Mouse (Mus musculus): ENCODE results near the gene Ilvbl.
A peak's percentile ranks its signal among the peaks of the same experiment; 100 is the strongest.
"Not testable (repeated sequence)": the region's sequence is repeated elsewhere in the genome, so short reads cannot be mapped to it uniquely, and the experiment has no call there.

Ilvbl gene

GRCm38 (mm10) chr10:78574250-78575104 is at the start of gene Ilvbl:
TSS of gene Ilvbl (plus strand) at chr10:78574346.
- DNase-seq (ENCODE audit: low spot score), result peak; percentile 77

GRCm38 (mm10) chr10:78525071-78525470 is 49.1 kb upstream of the Ilvbl start:
- not testable (repeated sequence) for DNase-seq (ENCODE audit: low spot score)

- no peak for DNase-seq (ENCODE audit: low spot score)
Measured at GRCm38 (mm10) chr10:78525511-78525910, 48.6 kb upstream of the Ilvbl start.

- no peak for DNase-seq (ENCODE audit: low spot score)
Measured at GRCm38 (mm10) chr10:78540943-78541342, 33.2 kb upstream of the Ilvbl start.

GRCm38 (mm10) chr10:78565070-78565469 is 9.1 kb upstream of the Ilvbl start:
- DNase-seq (ENCODE audit: low spot score), result no peak

- DNase-seq (ENCODE audit: low spot score), result no peak
Measured at GRCm38 (mm10) chr10:78569191-78569590, 5.0 kb upstream of the Ilvbl start.

GRCm38 (mm10) chr10:78569686-78570085 is 4.5 kb upstream of the Ilvbl start:
- no peak for DNase-seq (ENCODE audit: low spot score)

- DNase-seq (ENCODE audit: low spot score), result no peak
Measured at GRCm38 (mm10) chr10:78570416-78570815, 3.7 kb upstream of the Ilvbl start.

GRCm38 (mm10) chr10:78570897-78571296 is 3.2 kb upstream of the Ilvbl start:
- DNase-seq (ENCODE audit: low spot score), result no peak

GRCm38 (mm10) chr10:78573226-78573625 is 920 bp upstream of the Ilvbl start:
- no peak for DNase-seq (ENCODE audit: low spot score)

- DNase-seq (ENCODE audit: low spot score), result no peak
Measured at GRCm38 (mm10) chr10:78575105-78575632, 1.0 kb downstream of the Ilvbl start.

- DNase-seq (ENCODE audit: low spot score), result peak; percentile 29
Measured at GRCm38 (mm10) chr10:78575690-78576089, 1.5 kb downstream of the Ilvbl start.

- no peak for DNase-seq (ENCODE audit: low spot score)
Measured at GRCm38 (mm10) chr10:78576435-78577184, 2.5 kb downstream of the Ilvbl start.

GRCm38 (mm10) chr10:78578204-78578603 is 4.1 kb downstream of the Ilvbl start:
- no peak for DNase-seq (ENCODE audit: low spot score)

- DNase-seq (ENCODE audit: low spot score), result no peak
Measured at GRCm38 (mm10) chr10:78581121-78581520, 7.0 kb downstream of the Ilvbl start.

- no peak for DNase-seq (ENCODE audit: low spot score)
Measured at GRCm38 (mm10) chr10:78583347-78583746, 9.2 kb downstream of the Ilvbl start.

- no peak for DNase-seq (ENCODE audit: low spot score)
Measured at GRCm38 (mm10) chr10:78583939-78584338, 9.8 kb downstream of the Ilvbl start.

- no peak for DNase-seq (ENCODE audit: low spot score)
Measured at GRCm38 (mm10) chr10:78584996-78585395, 10.8 kb downstream of the Ilvbl start.

GRCm38 (mm10) chr10:78585606-78586005 is 11.5 kb downstream of the Ilvbl start:
- DNase-seq (ENCODE audit: low spot score), result no peak

GRCm38 (mm10) chr10:78586026-78586425 is 11.9 kb downstream of the Ilvbl start:
- no peak for DNase-seq (ENCODE audit: low spot score)

- DNase-seq (ENCODE audit: low spot score), result no peak
Measured at GRCm38 (mm10) chr10:78589291-78589690, 15.1 kb downstream of the Ilvbl start.

GRCm38 (mm10) chr10:78589901-78590300 is 15.8 kb downstream of the Ilvbl start:
- DNase-seq (ENCODE audit: low spot score), result no peak

GRCm38 (mm10) chr10:78590744-78591143 is 16.6 kb downstream of the Ilvbl start:
- DNase-seq (ENCODE audit: low spot score), result no peak
